Mouse (Mus musculus): Measurements from ENCODE around the gene Hecw2.

GRCm38 (mm10) chr1:54186347-54186746, 8.6 kb downstream of the Hecw2 start:
- TF ChIP-seq CTCF (IDR thresholded peaks at IDR 0.05) = no peak
- TF ChIP-seq EP300 (IDR thresholded peaks at IDR 0.05) = no peak
